Mouse (Mus musculus) ES-Bruce4 (cell line): ENCODE measurements around the gene Cadm2.

ENCODE experiments used
- CTCF ChIP-seq: IDR thresholded peaks from one replicate; pipeline ENCODE4 v1.8.1; 2011; ENCODE audit warnings: low read depth, low read length
- EP300 ChIP-seq: IDR thresholded peaks from 2 replicates; pipeline ENCODE4 v1.6.1; 2011; ENCODE audit warnings: low read depth, low read length; ENCODE audit not compliant: insufficient read depth
- POLR2A ChIP-seq: IDR thresholded peaks from one replicate; pipeline ENCODE4 v1.8.1; 2011; ENCODE audit warnings: low read length; ENCODE audit not compliant: insufficient read depth

- TF ChIP-seq POLR2A (no peak), CTCF (no peak), EP300 (no peak)
Measured at GRCm38 (mm10) chr16:67089747-67090146, 531.0 kb downstream of the Cadm2 start.
